Mouse (Mus musculus) CH12.LX (cell line): ENCODE measurements around the gene Milr1.

Source experiments
- BHLHE40 ChIP-seq: IDR thresholded peaks from 2 replicates; pipeline ENCODE4 v1.6.1; 2011; ENCODE audit warnings: mild to moderate bottlenecking, low read depth, low read length, improper control_type of control experiment
- CTCF ChIP-seq, 2 experiments: IDR thresholded peaks in 1 of 2; conservative IDR thresholded peaks in 1 of 2; 2 replicates each; pipeline ENCODE4 v1.5.1; 2011 to 2012; ENCODE audit warnings: low read depth in 2 of 2, low read length in 2 of 2, improper control_type of control experiment in 1 of 2, inconsistent platforms in 1 of 2, mild to moderate bottlenecking in 1 of 2, moderate library complexity in 1 of 2
- E2F4 ChIP-seq: IDR thresholded peaks from 2 replicates; pipeline ENCODE4 v1.6.1; 2011; ENCODE audit warnings: low read depth, low read length, improper control_type of control experiment; ENCODE audit not compliant: insufficient replicate concordance
- JUN ChIP-seq: IDR thresholded peaks from 2 replicates; pipeline ENCODE4 v1.6.1; 2011; ENCODE audit warnings: low read depth, mild to moderate bottlenecking, low read length, improper control_type of control experiment, moderate library complexity; ENCODE audit not compliant: insufficient read depth
- MAFK ChIP-seq: IDR thresholded peaks from 2 replicates; pipeline ENCODE4 v1.6.1; 2011; ENCODE audit warnings: low read length, improper control_type of control experiment; ENCODE audit not compliant: insufficient replicate concordance
- MAZ ChIP-seq: IDR thresholded peaks from 2 replicates; pipeline ENCODE4 v1.6.1; 2012; ENCODE audit warnings: low read depth, mild to moderate bottlenecking, inconsistent platforms, low read length, improper control_type of control experiment, moderate library complexity
- POLR2A ChIP-seq: IDR thresholded peaks from 2 replicates; pipeline ENCODE4 v1.6.1; 2011; ENCODE audit warnings: low read depth, mild to moderate bottlenecking, improper control_type of control experiment, low read length
- ZC3H11A ChIP-seq: IDR thresholded peaks from 2 replicates; pipeline ENCODE4 v1.6.1; 2012; ENCODE audit warnings: low read depth, mild to moderate bottlenecking, inconsistent platforms, low read length, improper control_type of control experiment

- no peak for TF ChIP-seq MAZ
- no peak; the same call in 1 of the 2 replicates for TF ChIP-seq POLR2A
- TF ChIP-seq E2F4, result no peak
- TF ChIP-seq ZC3H11A, result no peak
- TF ChIP-seq JUN, result no peak
- no peak for TF ChIP-seq BHLHE40
- TF ChIP-seq MAFK, result no peak
- TF ChIP-seq CTCF (conservative IDR thresholded peaks at IDR 0.05 in 1 of 2, IDR thresholded peaks at IDR 0.05 in 1 of 2; ENCODE audit: low read depth in 2 of 2, low read length in 2 of 2), result no peak
These were observed 33.5 kb downstream of the Milr1 start for GRCm38 (mm10) chr11:106784476-106784875.
